Mouse (Mus musculus): Measurements from ENCODE around the gene Timeless. TPM values are rescaled to one million over a fixed set of nuclear protein-coding genes. Genes with fewer than 3 reads are reported as not detected.
"Not testable (repeated sequence)": the region's sequence is repeated elsewhere in the genome, so short reads cannot be mapped to it uniquely, and the experiment has no call there.

The Timeless gene
- 46.2 and 53.7 TPM in 2 replicates for polyA plus RNA-seq (2016; fragmentation: Nextera tagmentation; extraction: Ambion mirVana)

- Histone ChIP-seq H3K27me3 (no peaks in the 10 kb centered on the region), H3K9ac (peak within 1 kb of the TSS; percentile 79), H3K4me2 (replicated peaks) (peak within 1 kb of the TSS; percentile 63), H3K9me3 (replicated peaks) (no peaks in the 10 kb centered on the region), H3K4me3 (peak within 1 kb of the TSS; percentile 64), H3K4me1 (peaks cover 4% of the 10 kb centered on the region), H3K36me3 (no peaks in the 10 kb centered on the region), H3K27ac (peak within 1 kb of the TSS; percentile 94)
- ATAC-seq (ENCODE audit: low FRiP score), result peak; percentile 92
- WGBS, result under 1% methylated on average over 56 of the region's 58 CpGs
Measured at GRCm38 (mm10) chr10:128231697-128232419, at the start of gene Timeless. TSS of gene Timeless (plus strand) at chr10:128232065.

GRCm38 (mm10) chr10:128184296-128184695 lies 47.6 kb upstream of the Timeless start:
- H3K4me2 ChIP-seq (replicated peaks), result no peak overlapping the region
- H3K9me3 ChIP-seq (replicated peaks), result no peaks in the 10 kb centered on the region
- no peak for ATAC-seq (ENCODE audit: low FRiP score)
- 90% methylated on average over 2 of the region's 2 CpGs for WGBS
- peaks cover 2% of the 10 kb centered on the region; the same call in 1 of the 2 replicates for H3K4me1 ChIP-seq
- no peak overlapping the region for H3K27ac ChIP-seq
- no peak overlapping the region for H3K4me3 ChIP-seq
- no peak overlapping the region for H3K9ac ChIP-seq
- no peaks in the 10 kb centered on the region for H3K27me3 ChIP-seq
- no peaks in the 10 kb centered on the region for H3K36me3 ChIP-seq

- H3K36me3 ChIP-seq, result no peaks in the 10 kb centered on the region
- H3K4me2 ChIP-seq (replicated peaks), result no peak overlapping the region
- 73% methylated on average over 6 of the region's 6 CpGs for WGBS
- H3K4me3 ChIP-seq, result no peak overlapping the region
- 0 out of 2 replicates have a peak, but pooled peaks cover 2% of the 10 kb centered on the region for H3K4me1 ChIP-seq
- no peak overlapping the region for H3K9ac ChIP-seq
- no peak for ATAC-seq (ENCODE audit: low FRiP score)
- H3K27ac ChIP-seq, result no peak overlapping the region
- H3K9me3 ChIP-seq (replicated peaks), result no peaks in the 10 kb centered on the region
- H3K27me3 ChIP-seq, result no peaks in the 10 kb centered on the region
Measured at GRCm38 (mm10) chr10:128185277-128185940, 46.5 kb upstream of the Timeless start.

- 53% methylated on average over 2 of the region's 2 CpGs for WGBS
- ATAC-seq (ENCODE audit: low FRiP score), result 0 out of 2 replicates have a peak, but pooled peaks have one; percentile 32
- H3K4me2 ChIP-seq (replicated peaks), result no peak overlapping the region
Measured at GRCm38 (mm10) chr10:128185959-128186358, 45.9 kb upstream of the Timeless start.

GRCm38 (mm10) chr10:128187181-128187605 lies 44.7 kb upstream of the Timeless start:
- Histone ChIP-seq H3K4me2 (replicated peaks) (no peak overlapping the region), H3K27ac (no peak overlapping the region), H3K27me3 (no peaks in the 10 kb centered on the region), H3K4me3 (no peak overlapping the region), H3K9ac (no peak overlapping the region), H3K9me3 (replicated peaks) (no peaks in the 10 kb centered on the region), H3K36me3 (no peaks in the 10 kb centered on the region), H3K4me1 (0 out of 2 replicates have a peak, but pooled peaks cover 2% of the 10 kb centered on the region)
- 66% methylated on average over 5 of the region's 5 CpGs for WGBS
- no peak for ATAC-seq (ENCODE audit: low FRiP score)

More at GRCm38 (mm10) chr10:128185959-128186358, 45.9 kb upstream of the Timeless start:
- H3K4me1 ChIP-seq, result 0 out of 2 replicates have a peak, but pooled peaks cover 2% of the 10 kb centered on the region
- H3K4me3 ChIP-seq, result no peak overlapping the region
- H3K27ac ChIP-seq, result no peak overlapping the region
- no peaks in the 10 kb centered on the region for H3K27me3 ChIP-seq
- H3K9me3 ChIP-seq (replicated peaks), result no peaks in the 10 kb centered on the region
- no peaks in the 10 kb centered on the region for H3K36me3 ChIP-seq
- no peak overlapping the region for H3K9ac ChIP-seq

GRCm38 (mm10) chr10:128188242-128188877 lies 43.5 kb upstream of the Timeless start:
- H3K27ac ChIP-seq, result no peak overlapping the region
- no peaks in the 10 kb centered on the region for H3K9me3 ChIP-seq (replicated peaks)
- H3K9ac ChIP-seq, result no peak overlapping the region
- H3K4me3 ChIP-seq, result no peak overlapping the region
- no peaks in the 10 kb centered on the region for H3K36me3 ChIP-seq
- H3K4me1 ChIP-seq, result 0 out of 2 replicates have a peak, but pooled peaks cover 2% of the 10 kb centered on the region
- WGBS, result 48% methylated on average over 2 of the region's 2 CpGs
- 0 out of 2 replicates have a peak, but pooled peaks cover 4% of the 10 kb centered on the region for H3K27me3 ChIP-seq
- H3K4me2 ChIP-seq (replicated peaks), result no peak overlapping the region
- no peak for ATAC-seq (ENCODE audit: low FRiP score)

- no peak overlapping the region for H3K27ac ChIP-seq
- ATAC-seq (ENCODE audit: low FRiP score), result no peak
- peaks cover 24% of the 10 kb centered on the region for H3K27me3 ChIP-seq
- no peak overlapping the region for H3K4me3 ChIP-seq
- WGBS, result 90% methylated on average over 2 of the region's 2 CpGs
- peaks cover 12% of the 10 kb centered on the region; the same call in 1 of the 2 replicates for H3K4me1 ChIP-seq
- no peaks in the 10 kb centered on the region for H3K9me3 ChIP-seq (replicated peaks)
- no peaks in the 10 kb centered on the region for H3K36me3 ChIP-seq
- no peak overlapping the region for H3K9ac ChIP-seq
- H3K4me2 ChIP-seq (replicated peaks), result no peak overlapping the region
Measured at GRCm38 (mm10) chr10:128191472-128191871, 40.4 kb upstream of the Timeless start.

GRCm38 (mm10) chr10:128192030-128192766 lies 39.7 kb upstream of the Timeless start:
- not testable (repeated sequence) for H3K36me3 ChIP-seq; H3K27ac ChIP-seq; H3K9ac ChIP-seq; H3K9me3 ChIP-seq (replicated peaks); H3K4me3 ChIP-seq; ATAC-seq (ENCODE audit: low FRiP score); H3K4me2 ChIP-seq (replicated peaks)
- 93% methylated on average over 3 of the region's 3 CpGs for WGBS
- H3K4me1 ChIP-seq, result peaks cover 12% of the 10 kb centered on the region; the same call in 1 of the 2 replicates
- peaks cover 32% of the 10 kb centered on the region for H3K27me3 ChIP-seq

- no peaks in the 10 kb centered on the region for H3K36me3 ChIP-seq
Measured at GRCm38 (mm10) chr10:128193113-128193512, 38.8 kb upstream of the Timeless start.

GRCm38 (mm10) chr10:128194024-128194550 lies 37.8 kb upstream of the Timeless start, which contains the start of gene Gls2:
TSS of gene Gls2 (plus strand) at chr10:128194457.
- Histone ChIP-seq H3K9me3 (replicated peaks) (no peaks in the 10 kb centered on the region), H3K4me2 (replicated peaks) (peak within 1 kb of the TSS; percentile 98), H3K4me1 (peaks cover 9% of the 10 kb centered on the region; the same call in 1 of the 2 replicates), H3K36me3 (no peaks in the 10 kb centered on the region), H3K27ac (0 out of 2 replicates have a peak within 1 kb of the TSS, but pooled peaks have one; percentile 12), H3K27me3 (peaks cover 32% of the 10 kb centered on the region), H3K4me3 (peak within 1 kb of the TSS; percentile 75), H3K9ac (peak within 1 kb of the TSS; percentile 81)
- WGBS, result under 1% methylated on average over 46 of the region's 46 CpGs
- peak; percentile 98 for ATAC-seq (ENCODE audit: low FRiP score)

More at GRCm38 (mm10) chr10:128193113-128193512, 38.8 kb upstream of the Timeless start:
- peaks cover 12% of the 10 kb centered on the region; the same call in 1 of the 2 replicates for H3K4me1 ChIP-seq
- H3K27me3 ChIP-seq, result peaks cover 32% of the 10 kb centered on the region
- no peak overlapping the region for H3K27ac ChIP-seq
- WGBS, result 87% methylated on average over 6 of the region's 6 CpGs
- no peak overlapping the region; the same call in 1 of the 2 replicates for H3K4me3 ChIP-seq
- ATAC-seq (ENCODE audit: low FRiP score), result no peak
- no peak overlapping the region for H3K9ac ChIP-seq
- H3K4me2 ChIP-seq (replicated peaks), result no peak overlapping the region
- H3K9me3 ChIP-seq (replicated peaks), result no peaks in the 10 kb centered on the region

Data from hindbrain, embryonic 12.5 days (tissue).